Mouse (Mus musculus) cerebellum, adult 9-10 months (tissue): ENCODE measurements around the gene Itm2b.

ENCODE experiments used
- DNase-seq: peaks from one replicate; pipeline ENCODE4 v3.0.0; 2022

Gene Itm2b

GRCm38 (mm10) chr14:73384913-73385719 is at the start of gene Itm2b:
TSS of gene Itm2b (minus strand) at chr14:73385289.
- peak; percentile 89 for DNase-seq

- no peak for DNase-seq
Observed at GRCm38 (mm10) chr14:73433487-73433886, 48.4 kb upstream of the Itm2b start.

GRCm38 (mm10) chr14:73430571-73430970 is 45.5 kb upstream of the Itm2b start:
- DNase-seq = no peak

DNA sequence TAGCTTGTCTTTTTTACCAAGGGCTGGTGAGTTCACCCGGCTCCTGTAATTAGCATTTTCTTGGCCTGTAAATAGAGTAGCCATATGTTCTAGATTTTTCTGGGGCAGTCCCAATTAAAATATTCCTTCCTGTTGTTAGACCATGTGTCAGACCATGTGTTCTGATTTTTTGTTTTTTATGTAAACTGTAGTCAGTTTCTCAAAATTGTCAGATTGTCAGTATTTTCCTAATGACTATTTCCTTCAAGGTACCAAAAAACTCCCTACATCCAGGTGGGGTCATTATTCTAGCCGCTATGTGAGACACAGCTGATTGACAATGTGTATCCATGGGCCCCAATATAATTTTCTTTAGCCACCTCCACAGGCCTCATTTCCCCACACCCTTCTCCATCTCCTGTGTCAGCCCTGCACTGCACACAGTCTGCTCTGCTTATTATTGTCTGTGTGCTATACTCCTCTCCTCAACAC is 40.5 kb upstream of the Itm2b start:
- DNase-seq = peak; percentile 96

DNA sequence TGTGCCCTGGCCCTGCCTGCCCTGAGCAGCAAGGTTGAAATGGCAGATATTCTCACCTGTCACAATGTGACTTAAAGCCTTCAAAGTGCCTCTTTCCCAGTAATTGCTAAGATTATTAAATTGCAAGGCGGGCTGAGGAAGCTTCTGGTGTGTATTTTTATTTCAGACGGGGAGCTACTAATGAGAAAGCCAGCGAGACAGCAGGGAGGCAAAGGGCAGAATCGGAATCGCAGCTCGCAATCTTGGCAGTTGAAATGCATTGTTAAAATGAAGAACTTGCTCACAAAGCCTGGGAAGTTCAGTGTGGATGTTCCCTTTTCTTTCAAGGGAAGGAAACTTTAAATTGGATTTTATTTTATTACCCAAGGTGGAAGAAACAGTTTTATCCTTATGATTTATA is 39.9 kb upstream of the Itm2b start:
- peak; percentile 90 for DNase-seq

DNA sequence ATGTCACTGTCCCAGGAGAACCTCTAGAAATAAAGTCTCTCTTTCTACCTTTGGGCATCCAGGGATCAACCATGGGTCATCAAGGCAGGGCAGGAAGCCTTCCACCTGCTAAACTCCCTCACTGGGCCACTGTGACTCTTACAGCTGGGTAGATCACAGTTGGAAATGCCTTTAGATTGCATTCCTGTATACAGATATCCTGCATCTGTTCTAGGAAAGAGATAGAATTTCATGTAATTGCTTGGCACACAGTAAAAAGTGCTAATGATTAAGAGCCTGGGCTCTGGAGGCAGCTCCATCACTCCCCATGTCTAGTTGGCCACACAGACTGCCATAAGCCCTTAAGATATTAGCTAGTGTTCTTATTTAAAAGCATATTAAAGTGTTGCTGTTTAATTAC is 38.5 kb upstream of the Itm2b start:
- DNase-seq = peak; percentile 36

- peak; percentile 41 for DNase-seq
Observed at GRCm38 (mm10) chr14:73422621-73423020, 37.5 kb upstream of the Itm2b start.

DNA sequence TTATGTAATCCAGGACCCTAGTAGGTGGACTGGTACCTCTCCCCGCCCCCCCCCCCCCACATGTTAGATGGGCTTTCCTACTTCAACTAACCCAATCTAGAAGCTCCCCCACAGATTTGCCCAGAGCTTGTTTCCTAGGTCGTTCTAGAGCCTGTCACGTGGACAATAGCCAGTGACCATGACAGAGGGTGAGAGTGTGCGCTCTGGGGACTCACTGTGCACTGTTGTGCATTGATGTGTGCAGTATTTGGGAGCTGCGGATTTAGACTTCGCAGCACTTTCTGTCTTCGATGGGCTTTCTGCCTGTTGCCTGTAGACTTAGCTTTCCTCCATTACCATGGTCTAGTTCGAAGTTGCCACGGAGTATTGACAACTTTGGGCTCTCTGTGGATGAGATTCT is 36.5 kb upstream of the Itm2b start:
- DNase-seq = no peak

DNA sequence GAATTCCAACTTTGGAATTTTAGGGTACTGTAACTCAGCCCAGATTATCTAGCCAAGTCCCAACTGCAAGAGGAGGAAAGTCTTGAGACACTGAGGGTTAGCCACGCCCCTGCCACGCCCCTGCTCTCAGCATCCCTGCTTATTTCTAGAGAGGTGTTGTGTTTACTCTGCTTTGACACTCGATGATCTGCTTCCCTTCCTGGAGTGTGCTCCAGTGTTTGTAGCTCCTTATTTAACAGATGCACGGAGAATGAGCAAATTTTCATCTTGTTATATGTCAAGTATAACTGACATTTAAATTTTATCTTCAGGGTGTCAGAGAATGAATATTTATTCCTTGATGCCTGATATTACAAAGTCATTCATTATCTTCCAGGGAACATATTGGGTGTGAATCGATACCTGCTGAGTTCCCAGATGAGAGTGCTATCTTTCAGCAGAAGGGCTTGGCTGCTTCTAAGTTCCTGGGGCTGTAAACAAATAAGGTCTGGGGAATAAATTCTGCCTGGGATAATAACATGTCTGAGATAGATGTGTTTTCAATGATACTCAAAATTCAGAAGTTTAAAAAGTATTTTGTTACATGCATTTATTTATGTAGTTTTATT is 35.2 kb upstream of the Itm2b start:
- peak; percentile 66 for DNase-seq

DNA sequence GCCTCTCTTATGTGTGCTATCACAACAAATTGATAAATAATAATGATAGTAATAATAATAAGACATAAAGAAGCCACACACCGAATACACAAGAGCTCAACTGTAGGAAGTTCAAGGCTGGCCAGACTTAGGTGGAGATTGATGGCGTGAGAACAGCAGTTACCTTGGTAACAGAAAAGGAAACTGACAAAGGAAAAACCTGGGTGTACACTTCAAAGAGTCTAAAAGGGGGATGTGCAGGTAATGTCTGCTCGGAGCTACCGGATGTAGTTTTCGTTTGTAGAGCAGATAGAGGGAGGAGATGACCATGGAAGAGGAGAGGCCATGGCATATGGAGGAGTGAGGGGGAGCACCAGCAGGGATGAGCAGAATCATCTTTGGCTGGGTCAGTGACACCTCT is 31.4 kb upstream of the Itm2b start:
- DNase-seq = no peak

GRCm38 (mm10) chr14:73415376-73416035 is 30.4 kb upstream of the Itm2b start:
- no peak for DNase-seq

DNA sequence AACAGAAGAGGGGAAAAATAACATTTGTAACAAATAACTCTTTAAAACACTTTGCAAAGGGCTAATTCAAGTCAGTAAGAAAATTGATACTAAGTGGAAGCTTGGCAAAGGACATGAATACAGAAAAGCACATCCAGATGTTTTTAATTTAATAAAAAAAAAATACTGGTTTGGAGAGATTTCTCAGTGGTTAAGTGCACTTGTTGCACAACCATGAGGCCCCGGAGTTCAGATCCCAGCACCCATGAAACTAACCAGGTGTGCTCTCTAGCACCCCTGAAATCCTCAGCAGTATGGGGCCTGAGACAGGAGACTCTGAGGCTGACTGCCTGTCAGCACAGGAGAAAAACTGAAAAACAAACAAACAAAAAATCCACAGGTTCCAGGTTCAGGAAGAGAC is 26.6 kb upstream of the Itm2b start:
- DNase-seq = no peak

DNA sequence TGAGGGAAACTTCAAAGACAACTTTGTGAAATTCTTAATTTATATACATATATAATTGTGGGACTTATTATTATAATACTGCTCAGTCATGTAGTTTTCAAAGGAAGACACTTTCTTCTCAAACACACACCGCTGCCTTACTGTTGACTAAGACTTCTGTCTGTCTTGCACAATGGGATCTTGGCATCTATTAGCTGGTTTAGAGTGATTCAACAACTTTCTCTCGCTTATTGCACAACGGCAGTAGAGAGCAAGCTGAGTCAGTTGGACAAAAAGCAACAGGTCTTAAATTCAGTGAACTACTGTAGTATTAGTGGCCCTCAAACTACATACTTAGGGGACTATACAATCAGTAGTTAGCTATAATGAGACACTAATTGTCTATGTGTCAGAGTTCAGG is 25.0 kb upstream of the Itm2b start:
- DNase-seq = no peak

- no peak for DNase-seq
Observed at GRCm38 (mm10) chr14:73408223-73408845, 23.2 kb upstream of the Itm2b start.

- DNase-seq = peak; percentile 50
Observed at GRCm38 (mm10) chr14:73404016-73404415, 18.9 kb upstream of the Itm2b start.

GRCm38 (mm10) chr14:73403351-73403750 is 18.3 kb upstream of the Itm2b start:
- peak; percentile 37 for DNase-seq

GRCm38 (mm10) chr14:73402296-73403035 is 17.4 kb upstream of the Itm2b start:
- peak; percentile 34 for DNase-seq

- DNase-seq = no peak
Observed at GRCm38 (mm10) chr14:73401408-73401807, 16.3 kb upstream of the Itm2b start.

GRCm38 (mm10) chr14:73399866-73400618 is 15.0 kb upstream of the Itm2b start:
- DNase-seq = no peak

GRCm38 (mm10) chr14:73398367-73398996 is 13.4 kb upstream of the Itm2b start:
- no peak for DNase-seq

- no peak for DNase-seq
Observed at GRCm38 (mm10) chr14:73395750-73396149, 10.7 kb upstream of the Itm2b start.
